Mouse (Mus musculus) brown adipose tissue, adult 24 weeks (tissue): ENCODE measurements around the gene Tanc1. TPM values are rescaled to one million over a fixed set of nuclear protein-coding genes. Genes with fewer than 3 reads are reported as not detected.

Source experiments
- H3K27ac ChIP-seq: fragments of 200-500 bp; replicated peaks from 2 replicates; pipeline ENCODE4 v1.5.1; 2012; ENCODE audit warnings: low read depth, mild to moderate bottlenecking, low read length
- H3K4me1 ChIP-seq: fragments of 200-500 bp; 2 replicates; pipeline ENCODE4 v1.6.1; 2012; ENCODE audit warnings: low read length, mixed read lengths; ENCODE audit not compliant: control insufficient read depth, insufficient read depth, insufficient read length
- H3K4me3 ChIP-seq: fragments of 200-500 bp; 2 replicates; pipeline ENCODE4 v1.5.1; 2012; ENCODE audit warnings: low read depth, mild to moderate bottlenecking, low read length, moderate library complexity; ENCODE audit not compliant: insufficient read depth
- polyA plus RNA-seq: library from polyadenylated mRNA; stranded (reverse); fragments of >200 nt; gene quantifications from 2 replicates; pipeline ENCODE4 v1.2.4, GENCODE M21; 2012; ENCODE audit not compliant: missing spikeins, insufficient read depth, insufficient read length

Tanc1 gene
- polyA plus RNA-seq, 1 experiment, result 9.7 TPM

DNA sequence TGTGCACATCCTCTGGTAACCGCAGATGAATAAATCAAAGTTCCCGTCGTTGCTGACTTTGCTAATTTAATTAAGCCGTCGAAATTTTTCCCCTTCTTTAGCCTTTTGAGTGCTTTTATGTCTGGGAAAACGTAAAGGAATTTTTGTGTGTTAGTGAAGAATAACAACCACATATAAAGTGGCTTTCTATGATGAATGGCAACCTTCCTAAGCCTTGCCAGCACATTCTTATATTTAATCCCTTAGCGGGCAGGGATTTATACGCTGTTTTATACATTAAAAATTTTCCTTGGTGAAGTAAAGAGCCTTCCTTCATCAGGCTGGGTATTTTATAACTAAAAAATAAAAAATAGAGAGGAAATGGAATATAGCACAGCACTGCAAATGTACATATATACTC lies 14.1 kb downstream of the Tanc1 start:
- H3K27ac ChIP-seq, result no peak overlapping the region
- no peak overlapping the region for H3K4me3 ChIP-seq
- H3K4me1 ChIP-seq, result peaks cover 48% of the 10 kb centered on the region

DNA sequence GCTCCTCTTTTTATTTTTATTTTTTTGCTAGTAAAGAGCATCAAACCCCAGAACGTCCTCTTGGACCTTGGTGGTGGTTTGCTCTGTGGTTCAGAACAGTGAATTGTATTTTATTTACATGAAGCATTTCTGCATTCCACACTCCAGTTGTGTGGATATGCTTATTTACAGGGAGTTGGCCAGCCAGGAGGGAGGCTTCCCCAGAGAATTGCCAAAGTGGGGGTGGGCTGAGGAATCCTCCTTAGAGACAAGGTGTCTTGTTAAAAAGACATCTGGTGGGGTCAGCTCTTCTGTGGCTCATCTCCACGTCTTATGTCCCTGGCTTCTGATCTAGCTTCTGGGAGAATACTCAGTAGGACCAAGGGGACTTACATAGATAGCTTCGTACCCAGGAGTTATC lies 14.6 kb downstream of the Tanc1 start:
- Histone ChIP-seq H3K4me3 (no peak overlapping the region), H3K4me1 (peaks cover 51% of the 10 kb centered on the region), H3K27ac (no peak overlapping the region; the same call in 1 of the 2 replicates)

DNA sequence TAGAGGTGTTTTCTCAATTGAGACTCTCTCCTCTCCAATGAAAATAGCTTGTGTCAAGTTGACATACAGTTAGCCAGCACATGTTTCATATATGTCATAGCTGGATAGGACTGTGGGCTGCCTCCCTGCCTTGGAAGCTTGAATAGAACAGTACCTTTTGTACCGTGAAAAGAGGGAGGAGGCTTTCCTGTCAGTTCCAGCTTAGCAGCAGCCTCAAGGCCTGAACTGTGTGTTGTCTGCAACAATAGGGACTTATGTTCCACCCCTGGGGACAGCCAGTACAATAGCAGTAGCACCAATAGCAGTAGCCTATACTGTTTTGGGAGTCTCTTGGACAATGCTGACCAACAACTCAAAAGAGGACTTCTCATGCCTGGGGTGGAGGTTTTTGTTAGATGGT lies 15.7 kb downstream of the Tanc1 start:
- peak overlapping the region; percentile 5; the same call in 1 of the 2 replicates for H3K27ac ChIP-seq
- peaks cover 50% of the 10 kb centered on the region for H3K4me1 ChIP-seq
- no peak overlapping the region for H3K4me3 ChIP-seq

DNA sequence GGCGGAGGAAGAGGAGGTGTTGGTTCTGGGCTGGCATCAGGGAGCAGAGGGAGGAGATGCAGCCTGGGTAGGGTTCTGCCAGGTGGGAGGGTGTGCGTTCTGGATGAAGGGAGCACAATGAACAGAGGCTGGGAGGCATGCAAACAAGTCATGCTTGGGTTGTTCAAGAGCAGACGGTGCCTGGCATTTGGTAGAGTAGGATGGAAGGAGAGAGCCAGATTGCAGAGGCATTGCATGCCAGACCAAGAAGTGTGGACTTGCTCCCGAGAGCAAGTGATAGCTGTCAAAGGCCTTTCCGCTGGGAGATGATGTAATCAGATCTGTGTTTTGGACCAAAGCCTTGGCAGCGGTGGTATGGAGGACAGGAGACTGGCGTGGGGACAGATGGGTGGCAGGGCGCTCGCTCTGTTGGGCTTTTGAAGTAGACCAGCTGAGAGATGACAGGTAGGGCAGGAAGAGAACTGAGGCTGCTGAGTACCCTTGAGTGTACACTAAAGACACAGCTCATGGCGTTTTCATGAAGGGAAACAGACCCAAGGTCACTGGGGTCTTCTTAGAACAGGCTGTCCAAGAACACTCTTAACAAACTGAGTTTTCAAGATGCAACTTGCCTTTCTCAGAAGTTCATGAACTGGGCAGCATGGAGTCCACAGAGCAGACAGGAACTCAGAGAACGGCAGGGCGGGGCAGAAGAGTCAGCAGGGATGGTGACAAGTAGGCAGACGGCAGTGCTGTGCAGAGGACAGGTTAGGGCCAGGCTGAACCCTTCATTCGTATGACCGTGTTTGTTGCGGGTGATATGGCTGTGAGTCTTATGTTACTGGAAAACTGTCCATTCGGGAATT lies 16.4 kb downstream of the Tanc1 start:
- Histone ChIP-seq H3K4me3 (no peak overlapping the region), H3K27ac (peak overlapping the region; percentile 50), H3K4me1 (peaks cover 54% of the 10 kb centered on the region)

DNA sequence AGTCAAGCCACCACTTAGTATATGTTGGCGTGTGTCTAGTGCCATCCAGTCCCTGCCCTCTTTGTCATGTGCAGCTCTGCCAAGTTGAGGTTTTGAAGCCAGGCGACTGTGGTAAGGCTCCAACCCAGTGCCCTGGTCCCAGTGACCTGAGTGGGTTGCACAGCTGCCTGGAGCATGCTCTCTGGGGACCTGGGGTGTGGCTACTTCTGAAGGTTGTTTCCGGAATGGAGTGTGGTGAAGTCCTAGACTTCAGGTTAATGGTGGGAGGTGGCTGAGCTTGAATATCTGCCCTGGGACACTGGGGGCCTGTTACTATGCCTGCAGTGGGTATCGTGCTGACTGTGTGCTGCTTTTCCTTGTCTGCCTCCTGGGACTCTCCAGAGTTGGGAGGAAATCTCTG lies 18.0 kb downstream of the Tanc1 start:
- Histone ChIP-seq H3K4me3 (no peak overlapping the region), H3K27ac (peak overlapping the region; percentile 53), H3K4me1 (peaks cover 58% of the 10 kb centered on the region)

DNA sequence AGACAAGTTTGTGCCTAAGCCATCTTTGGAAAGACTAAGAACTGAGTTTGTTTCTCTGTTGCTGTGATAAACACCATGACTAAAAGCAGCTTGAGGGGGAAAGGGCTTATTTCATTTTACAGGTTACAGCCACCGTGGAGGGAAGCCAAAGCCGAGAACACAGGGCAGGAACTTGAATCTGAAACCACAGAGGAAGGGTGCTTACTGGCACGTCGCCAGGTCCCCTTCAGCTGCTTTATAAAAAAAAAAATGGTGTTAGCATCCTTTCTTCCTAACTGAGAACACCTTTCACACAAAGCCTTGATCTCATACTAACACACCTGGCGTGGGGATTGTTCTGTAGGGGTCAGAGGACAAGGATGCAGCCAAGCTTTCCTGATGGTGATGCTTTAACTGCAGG lies 19.6 kb downstream of the Tanc1 start:
- 0 out of 2 replicates have a peak overlapping the region, but pooled peaks have one; percentile 8 for H3K27ac ChIP-seq
- H3K4me3 ChIP-seq, result no peak overlapping the region
- peaks cover 59% of the 10 kb centered on the region for H3K4me1 ChIP-seq

DNA sequence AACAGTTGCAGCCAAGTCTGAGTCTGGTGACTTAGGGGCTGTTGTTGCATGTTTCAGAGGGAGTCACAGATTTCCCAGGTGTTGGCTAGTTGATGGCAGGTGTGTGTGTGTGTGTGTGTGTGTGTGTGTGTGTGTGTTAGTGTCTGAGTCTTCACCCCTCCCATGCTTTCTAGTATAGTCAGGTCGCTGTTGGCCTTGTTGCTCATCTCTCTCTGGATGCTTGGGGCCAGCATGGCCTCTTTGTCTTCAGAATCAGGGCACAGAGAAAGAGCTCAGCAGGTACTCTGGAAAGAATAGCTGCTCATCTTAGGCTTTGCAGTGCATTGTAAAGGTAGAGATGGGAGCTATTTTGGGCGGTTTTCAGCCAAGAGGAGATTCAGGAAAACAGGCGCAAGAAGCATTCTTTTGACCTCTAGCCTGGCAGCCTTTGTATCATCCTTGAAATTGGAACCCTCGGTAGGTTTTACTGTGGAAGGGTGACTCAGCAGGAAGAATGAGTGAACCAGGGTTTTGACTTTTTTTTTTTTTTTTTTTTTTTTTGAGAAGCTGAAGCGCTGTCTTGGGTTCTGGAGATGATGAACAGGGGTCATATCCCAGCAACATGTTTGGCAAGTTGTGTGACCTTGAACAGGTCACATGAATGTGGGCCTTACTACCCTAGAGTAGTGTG lies 22.1 kb downstream of the Tanc1 start:
- Histone ChIP-seq H3K4me3 (no peak overlapping the region), H3K27ac (no peak overlapping the region), H3K4me1 (peaks cover 39% of the 10 kb centered on the region)

DNA sequence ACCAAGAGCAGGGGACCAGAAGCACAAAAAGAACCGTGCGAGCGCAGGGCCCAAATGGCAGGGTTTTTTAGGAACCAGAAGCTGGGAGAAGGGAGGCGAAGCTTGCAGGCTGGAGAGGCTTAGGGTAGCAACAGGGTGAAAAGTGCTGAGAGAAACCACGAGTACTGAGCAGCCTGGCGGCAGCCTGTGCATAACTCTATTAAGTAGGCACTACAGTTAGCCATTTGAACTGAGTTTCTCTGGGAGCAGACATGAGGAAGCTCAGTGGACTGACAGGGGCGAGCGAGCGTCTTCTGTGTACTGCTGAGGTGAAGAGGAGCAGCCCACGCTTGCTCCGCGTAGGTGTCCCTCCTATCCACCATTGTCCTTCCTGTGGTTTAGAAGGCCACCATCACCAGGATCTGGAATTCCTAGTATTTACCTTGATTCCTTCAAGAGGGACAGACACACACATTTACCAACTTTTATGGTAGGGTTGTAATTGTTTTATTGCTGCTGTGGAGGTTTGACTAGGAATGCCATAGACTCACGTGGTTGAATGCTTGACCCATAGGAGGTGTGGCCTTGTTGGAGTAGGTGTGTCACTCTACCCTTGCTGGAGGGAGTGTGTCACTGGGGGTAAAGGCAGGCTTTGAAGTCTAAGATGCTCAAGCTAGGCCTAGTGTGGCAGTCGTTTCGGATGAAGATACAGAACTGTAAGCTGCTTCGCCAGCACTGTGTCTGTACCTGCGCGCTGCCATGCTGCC lies 25.4 kb downstream of the Tanc1 start:
- Histone ChIP-seq H3K27ac (no peak overlapping the region), H3K4me1 (peaks cover 24% of the 10 kb centered on the region), H3K4me3 (no peak overlapping the region)

DNA sequence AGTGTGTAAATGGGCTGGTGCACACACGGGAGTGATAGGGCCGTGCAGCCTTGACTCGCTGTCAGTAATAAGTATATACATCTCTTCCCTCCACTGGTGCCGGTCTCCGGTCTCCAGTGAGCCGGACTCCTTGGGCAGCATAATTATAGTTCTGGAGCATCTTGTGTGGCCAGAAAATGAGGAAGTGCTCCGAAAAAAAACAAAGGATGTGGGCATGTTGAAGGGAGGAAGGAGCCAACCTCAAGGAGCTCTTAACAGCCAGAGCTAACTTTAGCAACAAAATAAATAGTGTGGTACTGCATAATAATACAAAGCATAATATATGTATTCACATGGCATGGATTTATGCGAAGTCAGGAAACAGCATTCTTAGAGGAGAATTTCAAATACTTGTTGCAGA lies 30.9 kb downstream of the Tanc1 start:
- Histone ChIP-seq H3K4me1 (peaks cover 46% of the 10 kb centered on the region), H3K27ac (no peak overlapping the region)

DNA sequence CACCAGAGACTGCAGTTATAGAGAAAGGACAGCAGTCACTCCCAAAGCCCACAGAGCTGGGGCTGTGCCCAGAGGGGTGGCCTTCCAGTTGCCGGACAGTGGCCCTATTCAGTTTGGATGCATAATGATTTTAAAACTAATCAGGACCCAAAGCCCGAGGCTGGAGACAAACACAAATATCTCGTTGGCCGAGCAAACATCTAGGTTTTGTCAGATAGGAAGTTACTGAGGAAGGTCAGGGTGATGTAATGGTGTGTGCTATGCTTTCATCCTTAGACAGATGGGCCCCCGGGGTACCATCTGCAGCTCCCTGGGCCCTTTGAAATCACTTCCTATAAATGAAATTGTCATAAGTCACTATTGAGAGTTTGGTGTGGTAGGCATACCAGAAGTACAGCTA lies 33.0 kb downstream of the Tanc1 start:
- Histone ChIP-seq H3K4me1 (peaks cover 42% of the 10 kb centered on the region), H3K27ac (no peak overlapping the region), H3K4me3 (no peak overlapping the region)

More for the DNA sequence above, 30.9 kb downstream of the Tanc1 start:
- H3K4me3 ChIP-seq, result no peak overlapping the region

DNA sequence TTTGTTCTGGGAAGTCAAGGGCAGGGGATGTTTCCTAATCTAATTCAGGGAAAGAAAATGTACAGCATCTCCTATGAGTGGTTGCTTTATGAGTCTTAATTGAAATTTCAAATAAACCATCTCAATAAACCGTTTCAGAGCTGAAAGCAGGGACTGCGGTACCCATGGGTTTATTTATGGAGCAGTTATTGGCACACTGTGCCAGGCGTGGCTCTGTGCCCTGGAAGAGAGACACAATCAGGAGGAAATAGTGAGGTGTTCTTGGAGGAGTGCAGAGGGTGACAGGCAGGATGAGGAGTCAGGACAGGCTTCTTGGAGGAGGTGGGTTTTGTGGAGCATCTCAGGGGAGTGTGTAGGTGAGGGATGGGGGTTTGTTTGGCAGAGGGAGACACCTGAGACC lies 33.7 kb downstream of the Tanc1 start:
- no peak overlapping the region for H3K27ac ChIP-seq
- H3K4me3 ChIP-seq, result no peak overlapping the region
- H3K4me1 ChIP-seq, result peaks cover 42% of the 10 kb centered on the region

DNA sequence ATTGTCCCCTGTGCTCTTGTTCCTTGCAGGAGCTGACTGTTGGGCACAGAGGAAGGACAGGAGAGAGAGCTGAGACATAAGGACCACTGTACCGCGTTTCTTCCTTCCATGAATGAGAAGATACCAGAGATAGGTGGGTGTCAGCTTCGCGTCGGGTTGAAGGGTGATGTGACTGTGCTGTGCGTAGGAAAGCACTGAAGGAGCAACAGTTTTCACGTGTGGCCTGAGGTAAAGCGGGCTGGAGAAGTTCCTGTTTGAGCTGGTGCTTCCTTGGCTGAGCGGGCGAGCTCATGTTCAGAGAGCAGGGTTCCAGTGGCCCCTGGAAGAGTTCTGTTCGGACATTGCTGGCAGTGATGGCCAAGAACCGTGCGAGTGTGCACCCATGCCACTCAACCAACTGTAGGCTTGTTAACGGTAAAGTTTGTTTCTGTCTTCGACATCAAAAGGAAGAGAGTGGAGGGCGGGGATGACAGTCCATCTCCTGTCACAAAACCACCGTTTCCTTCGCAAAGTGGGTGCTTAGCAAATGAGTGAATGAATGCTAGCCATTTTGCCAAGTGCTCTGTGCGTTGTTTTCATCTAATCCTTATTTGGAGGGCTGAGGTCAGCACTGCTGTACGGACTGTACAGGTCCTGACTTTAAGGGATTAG lies 35.0 kb downstream of the Tanc1 start:
- Histone ChIP-seq H3K4me1 (peaks cover 38% of the 10 kb centered on the region), H3K27ac (no peak overlapping the region), H3K4me3 (no peak overlapping the region)

DNA sequence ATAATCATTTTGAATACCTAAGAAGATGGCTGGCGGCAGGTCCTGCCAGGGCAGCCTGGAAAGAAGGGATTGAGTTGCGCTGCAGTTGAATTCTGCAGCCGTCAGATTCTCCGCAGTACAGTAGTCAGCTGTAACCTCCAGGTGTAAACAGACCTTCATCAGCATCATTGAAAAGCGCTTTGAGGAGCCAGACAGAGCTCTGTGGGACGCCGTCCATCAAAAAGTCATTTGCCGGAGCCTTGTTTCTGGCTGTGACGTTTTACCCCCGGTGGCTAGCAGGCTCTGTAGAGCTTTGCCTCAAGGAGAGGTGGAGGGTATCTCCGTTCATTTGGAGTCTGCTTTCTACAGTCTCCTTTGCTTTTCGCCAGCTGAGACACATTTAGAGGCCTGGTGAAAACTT lies 36.6 kb downstream of the Tanc1 start:
- H3K4me3 ChIP-seq, result no peak overlapping the region
- H3K4me1 ChIP-seq, result peaks cover 36% of the 10 kb centered on the region
- no peak overlapping the region for H3K27ac ChIP-seq

DNA sequence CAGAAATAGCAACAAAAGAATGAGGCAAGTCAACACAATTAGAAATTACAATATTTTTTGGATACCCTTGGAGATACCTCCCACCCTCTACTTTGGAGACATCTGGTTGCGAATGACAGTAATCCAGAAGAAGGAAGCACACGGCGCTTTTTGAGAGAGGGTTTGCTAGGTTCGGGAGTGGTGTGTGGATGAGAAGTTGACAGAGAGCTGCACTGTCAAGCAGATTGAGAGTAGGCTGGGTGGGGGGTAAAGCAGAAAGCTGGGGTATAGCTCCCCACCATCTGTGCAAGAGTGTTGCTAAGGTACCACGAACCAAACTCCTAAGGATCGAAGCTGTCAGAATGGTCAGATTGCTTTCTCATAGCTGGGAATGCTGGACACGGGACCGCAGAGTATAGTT lies 40.0 kb downstream of the Tanc1 start:
- no peak overlapping the region for H3K27ac ChIP-seq
- H3K4me3 ChIP-seq, result no peak overlapping the region
- peaks cover 26% of the 10 kb centered on the region for H3K4me1 ChIP-seq

DNA sequence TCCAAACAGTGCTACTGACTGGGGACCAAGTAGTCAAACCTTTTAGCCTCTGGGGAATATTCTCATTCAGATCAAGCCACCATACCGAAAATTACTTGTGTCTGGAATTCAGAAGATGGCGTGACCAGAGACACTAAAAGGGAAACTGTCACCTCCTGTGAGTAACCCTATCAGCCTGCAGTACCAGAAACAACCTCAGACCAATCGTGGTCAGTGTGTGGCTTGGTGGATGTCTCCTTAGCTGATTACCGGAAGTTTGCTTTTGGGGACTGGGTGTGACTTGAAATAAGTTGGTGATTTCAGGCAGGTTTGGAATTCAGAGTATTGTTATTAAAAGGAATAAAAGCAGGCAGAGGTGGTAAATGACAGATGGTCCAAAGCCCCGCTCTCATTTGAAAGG lies 40.9 kb downstream of the Tanc1 start:
- Histone ChIP-seq H3K4me1 (peaks cover 24% of the 10 kb centered on the region), H3K27ac (peak overlapping the region; percentile 62), H3K4me3 (no peak overlapping the region)
